Mouse (Mus musculus) megakaryocyte progenitor cell, adult 5-6 weeks (primary cell): ENCODE data around the gene Ensa. TPM values are rescaled to one million over a fixed set of nuclear protein-coding genes. Genes with fewer than 3 reads are reported as not detected.

ENCODE experiments used
- ATAC-seq: replicated peaks from 2 replicates; pipeline ENCODE4 v1.8.0; 2016; ENCODE audit warnings: mild to moderate bottlenecking, moderate TSS enrichment, inconsistent platforms; ENCODE audit not compliant: poor library complexity
- total RNA-seq, 2 experiments: library from RNA; stranded (forward) in 1 of 2; stranded (reverse) in 1 of 2; fragments of 157-497, 149-512 nt in 1 of 2; fragments of 200-1000 nt in 1 of 2; gene quantifications; 2 replicates each; pipeline versions ENCODE4 v1.2.3 to v1.2.4; 2015 to 2017

Gene Ensa
- total RNA-seq, 2 experiments from 2014 or later, result 37.1 to 66.8 TPM

GRCm38 (mm10) chr3:95676745-95677419, 52.1 kb downstream of the Ensa start:
- ATAC-seq, result peak; percentile 30; the same call in 1 of the 2 replicates

GRCm38 (mm10) chr3:95677420-95678090, 52.8 kb downstream of the Ensa start:
- ATAC-seq, result no peak

- ATAC-seq, result no peak
These were observed 54.8 kb downstream of the Ensa start for GRCm38 (mm10) chr3:95679551-95679950.

- ATAC-seq, result no peak
These were observed 55.9 kb downstream of the Ensa start for GRCm38 (mm10) chr3:95680673-95681072.

- peak; percentile 9; the same call in 1 of the 2 replicates for ATAC-seq
These were observed 56.6 kb downstream of the Ensa start for GRCm38 (mm10) chr3:95681365-95681764.

Other genes with a start within 250 kb of the Ensa start
- gene 4930558C23Rik, start 222.2 kb upstream of the Ensa start, total RNA-seq (2015), result not detected in 2 replicates
- not detected in 2 replicates for gene 4930558C23Rik, start 222.2 kb upstream of the Ensa start, total RNA-seq (2017)
- 19.3 and 23.6 TPM in 2 replicates for gene Arnt, start 190.6 kb upstream of the Ensa start, total RNA-seq (2015)
- gene Arnt, start 190.6 kb upstream of the Ensa start, total RNA-seq (2017), result 14.7 and 21.4 TPM in 2 replicates
- gene Ctsk, start 125.7 kb upstream of the Ensa start, total RNA-seq (2015), result 0.17 and 0.49 TPM in 2 replicates
- gene Ctsk, start 125.7 kb upstream of the Ensa start, total RNA-seq (2017), result not detected in 2 replicates
- 43.7 and 64.7 TPM in 2 replicates for gene Ctss, start 98.2 kb upstream of the Ensa start, total RNA-seq (2015)
- 73.6 and 105 TPM in 2 replicates for gene Ctss, start 98.2 kb upstream of the Ensa start, total RNA-seq (2017)
- not detected in 2 replicates for gene Hormad1, start 65.3 kb upstream of the Ensa start, total RNA-seq (2015)
- gene Hormad1, start 65.3 kb upstream of the Ensa start, total RNA-seq (2017), result not detected in 2 replicates
- gene Golph3l, start 36.1 kb upstream of the Ensa start, total RNA-seq (2015), result 57.3 and 60.3 TPM in 2 replicates
- 40.0 and 66.2 TPM in 2 replicates for gene Golph3l, start 36.1 kb upstream of the Ensa start, total RNA-seq (2017)
- gene Mcl1, start 33.8 kb downstream of the Ensa start, total RNA-seq (2015), result 154 and 191 TPM in 2 replicates
- 131 and 135 TPM in 2 replicates for gene Mcl1, start 33.8 kb downstream of the Ensa start, total RNA-seq (2017)
- gene Adamtsl4, start 62.9 kb downstream of the Ensa start, total RNA-seq (2015), result 0.17 and 1.4 TPM in 2 replicates
- gene Adamtsl4, start 62.9 kb downstream of the Ensa start, total RNA-seq (2017), result 0.33 TPM in 1 of 2 replicates, not detected in the other
- 3.9 and 5.4 TPM in 2 replicates for gene Ecm1, start 114.6 kb downstream of the Ensa start, total RNA-seq (2015)
- gene Ecm1, start 114.6 kb downstream of the Ensa start, total RNA-seq (2017), result 0.37 and 1.8 TPM in 2 replicates
- gene Tars2, start 135.2 kb downstream of the Ensa start, total RNA-seq (2015), result 27.8 and 29.9 TPM in 2 replicates
- gene Tars2, start 135.2 kb downstream of the Ensa start, total RNA-seq (2017), result 47.3 and 52.2 TPM in 2 replicates
- 51.7 and 59.5 TPM in 2 replicates for gene Rprd2, start 193.9 kb downstream of the Ensa start, total RNA-seq (2015)
- gene Rprd2, start 193.9 kb downstream of the Ensa start, total RNA-seq (2017), result 18.9 and 22.5 TPM in 2 replicates
- 41.2 and 56.2 TPM in 2 replicates for gene Prpf3, start 230.9 kb downstream of the Ensa start, total RNA-seq (2015)
- 25.7 and 51.2 TPM in 2 replicates for gene Prpf3, start 230.9 kb downstream of the Ensa start, total RNA-seq (2017)
- 132 and 147 TPM in 2 replicates for gene Mrps21, start 246.5 kb downstream of the Ensa start, total RNA-seq (2015)
- 382 and 387 TPM in 2 replicates for gene Mrps21, start 246.5 kb downstream of the Ensa start, total RNA-seq (2017)